Mouse (Mus musculus) myocyte (in vitro differentiated cells): Measurements from ENCODE around the gene Sh3pxd2b.

Source experiments
- CEBPB ChIP-seq: IDR thresholded peaks from 2 replicates; pipeline ENCODE4 v1.6.1; 2011; ENCODE audit warnings: mild to moderate bottlenecking, moderate library complexity; ENCODE audit not compliant: poor library complexity, insufficient read depth, severe bottlenecking
- E2F4 ChIP-seq: IDR thresholded peaks from one replicate; pipeline ENCODE4 v1.6.1; 2011; ENCODE audit warnings: mild to moderate bottlenecking, control low read depth, moderate library complexity; ENCODE audit not compliant: insufficient read depth
- MAX ChIP-seq: IDR thresholded peaks from one replicate; pipeline ENCODE4 v1.6.1; 2011; ENCODE audit warnings: low read depth, mild to moderate bottlenecking, control low read depth
- MYOG ChIP-seq, 3 experiments: IDR thresholded peaks; one replicate each; pipeline ENCODE4 v1.6.1; 2011; ENCODE audit warnings: control low read depth in 2 of 3, low read depth in 2 of 3, mild to moderate bottlenecking in 2 of 3; ENCODE audit not compliant: insufficient read length in 2 of 3, control insufficient read depth in 1 of 3, insufficient read depth in 1 of 3
- POLR2A ChIP-seq: IDR thresholded peaks from one replicate; pipeline ENCODE4 v1.6.1; 2011; ENCODE audit warnings: low read depth, mild to moderate bottlenecking, control low read depth, moderate library complexity; ENCODE audit not compliant: insufficient read length
- POLR2AphosphoS2 ChIP-seq: IDR thresholded peaks from one replicate; pipeline ENCODE4 v1.6.1; 2011; ENCODE audit warnings: low read depth, control low read depth; ENCODE audit not compliant: insufficient read length
- TCF12 ChIP-seq: IDR thresholded peaks from one replicate; pipeline ENCODE4 v1.6.1; 2011; ENCODE audit warnings: mild to moderate bottlenecking, control low read depth; ENCODE audit not compliant: poor library complexity, insufficient read depth, severe bottlenecking
- TCF3 ChIP-seq: IDR thresholded peaks from one replicate; pipeline ENCODE4 v1.6.1; 2011; ENCODE audit warnings: low read depth, control low read depth; ENCODE audit not compliant: insufficient read length
- USF1 ChIP-seq: IDR thresholded peaks from one replicate; pipeline ENCODE4 v1.6.1; 2011; ENCODE audit warnings: low read depth, mild to moderate bottlenecking, control low read depth, moderate library complexity

- no peak for TF ChIP-seq E2F4
- TF ChIP-seq POLR2A: no peak
- TF ChIP-seq MAX: no peak
- TF ChIP-seq TCF3: no peak
- TF ChIP-seq CEBPB: no peak
- no peak for TF ChIP-seq TCF12
- no peak for TF ChIP-seq POLR2AphosphoS2
- no peak for TF ChIP-seq USF1
- TF ChIP-seq MYOG (IDR thresholded peaks at IDR 0.05; ENCODE audit: control insufficient read depth in 1 of 3, insufficient read depth in 1 of 3, insufficient read length in 2 of 3, low read depth in 2 of 3): no peak
Measured at GRCm38 (mm10) chr11:32375104-32375535, 27.5 kb downstream of the Sh3pxd2b start.
